Mouse (Mus musculus): ENCODE measurements around the gene Omt2b.
"Not testable (repeated sequence)": the region's sequence is repeated elsewhere in the genome, so short reads cannot be mapped to it uniquely, and the experiment has no call there.

- not testable (repeated sequence) for TF ChIP-seq CTCF (IDR thresholded peaks at IDR 0.05; ENCODE audit: borderline replicate concordance, insufficient read depth, low read length); POLR2A (IDR thresholded peaks at IDR 0.05; ENCODE audit: low read depth, low read length)
These were observed 32.6 kb upstream of the Omt2b start for GRCm38 (mm10) chr9:78294781-78295180.

Measured in embryonic fibroblast, embryonic 13.5 days (primary cell).